Mouse (Mus musculus) limb, embryonic 13.5 days (tissue): Measurements from ENCODE around the gene Jakmip3. TPM values are rescaled to one million over a fixed set of nuclear protein-coding genes. Genes with fewer than 3 reads are reported as not detected.

Experiments
- ATAC-seq: fragments of 200-750 bp; cut with Nextera tagmentation; 2 replicates; pipeline ENCODE4 v1.8.0; 2017; ENCODE audit warnings: low read depth, moderate number of reproducible peaks, moderate TSS enrichment; ENCODE audit not compliant: low FRiP score
- H3K27ac ChIP-seq: fragments of 300-500 bp; sonication (generic); 2 replicates; pipeline ENCODE4 v1.5.1; 2015; ENCODE audit warnings: inconsistent platforms, mild to moderate bottlenecking, moderate library complexity
- H3K27me3 ChIP-seq: fragments of 300-500 bp; sonication (generic); 2 replicates; pipeline ENCODE4 v1.6.1; 2015; ENCODE audit warnings: mild to moderate bottlenecking, inconsistent platforms
- H3K36me3 ChIP-seq: fragments of 300-500 bp; sonication (generic); 2 replicates; pipeline ENCODE4 v1.6.1; 2015; ENCODE audit warnings: inconsistent platforms, mild to moderate bottlenecking, moderate library complexity
- H3K4me1 ChIP-seq: fragments of 300-500 bp; sonication (generic); 2 replicates; pipeline ENCODE4 v1.6.1; 2015; ENCODE audit warnings: inconsistent platforms
- H3K4me2 ChIP-seq: fragments of 300-500 bp; sonication (generic); replicated peaks from 2 replicates; pipeline ENCODE4 v1.6.1; 2015; ENCODE audit warnings: inconsistent platforms, mild to moderate bottlenecking, moderate library complexity
- H3K4me3 ChIP-seq: fragments of 300-500 bp; sonication (generic); 2 replicates; pipeline ENCODE4 v1.5.1; 2015; ENCODE audit warnings: moderate library complexity, mild to moderate bottlenecking, inconsistent platforms
- H3K9ac ChIP-seq: fragments of 300-500 bp; sonication (generic); 2 replicates; pipeline ENCODE4 v1.6.1; 2015; ENCODE audit warnings: mild to moderate bottlenecking, inconsistent platforms
- H3K9me3 ChIP-seq: fragments of 300-500 bp; sonication (generic); 2 replicates; pipeline ENCODE4 v1.6.1; 2016; ENCODE audit warnings: inconsistent platforms
- WGBS: fragments of 180-500 bp; shearing (Covaris S2); methylation state at CpG from one replicate; pipeline ENCODE4 v1.1.7; 2015; 5-methylcytosine and 5-hydroxymethylcytosine counted together
- polyA plus RNA-seq: library from polyadenylated mRNA; unstranded; fragments of >200 nt; fragmentation: Nextera tagmentation; extraction: Ambion mirVana; gene quantifications from 2 replicates; pipeline ENCODE4 v1.2.1, GENCODE M21; 2015

The Jakmip3 gene
- polyA plus RNA-seq, 1 experiment from 2014 or later, result 0.46 TPM

- Histone ChIP-seq H3K9me3 (no peaks in the 10 kb centered on the region), H3K27ac (no peak overlapping the region), H3K4me1 (peaks cover 19% of the 10 kb centered on the region), H3K9ac (no peak overlapping the region), H3K4me2 (no peak overlapping the region), H3K4me3 (no peak overlapping the region), H3K36me3 (peaks cover 43% of the 10 kb centered on the region), H3K27me3 (peaks cover 34% of the 10 kb centered on the region)
- WGBS, result 85% methylated on average over 12 of the region's 12 CpGs
- no peak for ATAC-seq
Observed at GRCm38 (mm10) chr7:139089892-139090874, 149.7 kb downstream of the Jakmip3 start.

- peaks cover 16% of the 10 kb centered on the region for H3K4me1 ChIP-seq
- H3K9me3 ChIP-seq, result no peaks in the 10 kb centered on the region
- no peak overlapping the region for H3K9ac ChIP-seq
- no peak overlapping the region for H3K4me3 ChIP-seq
- 84% methylated on average over 9 of the region's 9 CpGs for WGBS
- peaks cover 43% of the 10 kb centered on the region for H3K36me3 ChIP-seq
- ATAC-seq, result no peak
- peaks cover 19% of the 10 kb centered on the region for H3K27me3 ChIP-seq
- H3K4me2 ChIP-seq, result no peak overlapping the region
- no peak overlapping the region for H3K27ac ChIP-seq
Observed at GRCm38 (mm10) chr7:139091681-139092080, 151.2 kb downstream of the Jakmip3 start.

GRCm38 (mm10) chr7:139092676-139093075, 152.1 kb downstream of the Jakmip3 start:
- Histone ChIP-seq H3K9ac (no peak overlapping the region), H3K9me3 (no peaks in the 10 kb centered on the region), H3K27me3 (peaks cover 9% of the 10 kb centered on the region), H3K4me3 (no peak overlapping the region), H3K27ac (no peak overlapping the region), H3K4me1 (peaks cover 6% of the 10 kb centered on the region), H3K4me2 (no peak overlapping the region), H3K36me3 (peaks cover 46% of the 10 kb centered on the region)
- WGBS, result 95% methylated on average over 5 of the region's 5 CpGs
- ATAC-seq, result no peak

- H3K36me3 ChIP-seq, result peaks cover 50% of the 10 kb centered on the region
Observed at GRCm38 (mm10) chr7:139093124-139093523, 152.6 kb downstream of the Jakmip3 start.

GRCm38 (mm10) chr7:139093781-139094180, 153.3 kb downstream of the Jakmip3 start:
- Histone ChIP-seq H3K9ac (no peak overlapping the region), H3K9me3 (no peaks in the 10 kb centered on the region), H3K27me3 (peaks cover under 1% of the 10 kb centered on the region; the same call in 1 of the 2 replicates), H3K4me3 (no peak overlapping the region), H3K4me2 (no peak overlapping the region), H3K27ac (no peak overlapping the region), H3K4me1 (no peaks in the 10 kb centered on the region), H3K36me3 (peaks cover 50% of the 10 kb centered on the region)
- 77% methylated on average over 7 of the region's 7 CpGs for WGBS
- no peak for ATAC-seq

More at GRCm38 (mm10) chr7:139093124-139093523, 152.6 kb downstream of the Jakmip3 start:
- Histone ChIP-seq H3K9ac (no peak overlapping the region), H3K4me2 (no peak overlapping the region), H3K27ac (no peak overlapping the region), H3K9me3 (no peaks in the 10 kb centered on the region), H3K4me1 (0 out of 2 replicates have a peak, but pooled peaks cover 2% of the 10 kb centered on the region), H3K4me3 (no peak overlapping the region), H3K27me3 (peaks cover 5% of the 10 kb centered on the region)
- ATAC-seq, result no peak
- WGBS, result 80% methylated on average over 5 of the region's 5 CpGs

GRCm38 (mm10) chr7:139094761-139095160, 154.2 kb downstream of the Jakmip3 start:
- Histone ChIP-seq H3K27ac (no peak overlapping the region), H3K9ac (no peak overlapping the region), H3K9me3 (no peaks in the 10 kb centered on the region), H3K36me3 (peaks cover 49% of the 10 kb centered on the region), H3K4me2 (no peak overlapping the region), H3K4me1 (no peaks in the 10 kb centered on the region), H3K27me3 (no peaks in the 10 kb centered on the region), H3K4me3 (no peak overlapping the region)
- 82% methylated on average over 6 of the region's 6 CpGs for WGBS
- ATAC-seq, result no peak

- Histone ChIP-seq H3K9ac (no peak overlapping the region), H3K4me3 (no peak overlapping the region), H3K9me3 (no peaks in the 10 kb centered on the region), H3K36me3 (peaks cover 47% of the 10 kb centered on the region), H3K27ac (no peak overlapping the region), H3K4me1 (no peaks in the 10 kb centered on the region), H3K4me2 (no peak overlapping the region), H3K27me3 (no peaks in the 10 kb centered on the region)
- ATAC-seq, result no peak
- 91% methylated on average over 7 of the region's 7 CpGs for WGBS
Observed at GRCm38 (mm10) chr7:139095282-139095681, 154.8 kb downstream of the Jakmip3 start.

GRCm38 (mm10) chr7:139096399-139096798, 155.9 kb downstream of the Jakmip3 start:
- H3K27ac ChIP-seq, result no peak overlapping the region
- no peaks in the 10 kb centered on the region for H3K4me1 ChIP-seq
- no peak overlapping the region for H3K9ac ChIP-seq
- no peak for ATAC-seq
- 88% methylated on average over 6 of the region's 6 CpGs for WGBS
- H3K36me3 ChIP-seq, result peaks cover 38% of the 10 kb centered on the region
- no peaks in the 10 kb centered on the region for H3K27me3 ChIP-seq
- no peak overlapping the region for H3K4me3 ChIP-seq
- H3K4me2 ChIP-seq, result no peak overlapping the region
- H3K9me3 ChIP-seq, result no peaks in the 10 kb centered on the region

GRCm38 (mm10) chr7:139100531-139101095, 160.1 kb downstream of the Jakmip3 start:
- Histone ChIP-seq H3K27ac (no peak overlapping the region), H3K4me3 (no peak overlapping the region), H3K9me3 (no peaks in the 10 kb centered on the region), H3K4me2 (no peak overlapping the region), H3K4me1 (no peaks in the 10 kb centered on the region), H3K27me3 (no peaks in the 10 kb centered on the region), H3K36me3 (peaks cover 13% of the 10 kb centered on the region; the same call in 1 of the 2 replicates), H3K9ac (no peak overlapping the region)
- WGBS, result 72% methylated on average over 12 of the region's 12 CpGs
- ATAC-seq, result no peak

GRCm38 (mm10) chr7:139101286-139101804, 160.8 kb downstream of the Jakmip3 start:
- Histone ChIP-seq H3K27me3 (no peaks in the 10 kb centered on the region), H3K9me3 (no peaks in the 10 kb centered on the region), H3K4me3 (no peak overlapping the region), H3K4me1 (no peaks in the 10 kb centered on the region), H3K9ac (no peak overlapping the region), H3K4me2 (no peak overlapping the region), H3K36me3 (peaks cover 13% of the 10 kb centered on the region; the same call in 1 of the 2 replicates), H3K27ac (no peak overlapping the region)
- ATAC-seq, result no peak
- WGBS, result 71% methylated on average over 10 of the region's 10 CpGs

GRCm38 (mm10) chr7:139101826-139102225, 161.3 kb downstream of the Jakmip3 start:
- peaks cover 13% of the 10 kb centered on the region; the same call in 1 of the 2 replicates for H3K36me3 ChIP-seq
- H3K4me3 ChIP-seq, result no peak overlapping the region
- H3K4me1 ChIP-seq, result no peaks in the 10 kb centered on the region
- H3K9me3 ChIP-seq, result no peaks in the 10 kb centered on the region
- H3K4me2 ChIP-seq, result no peak overlapping the region
- H3K27me3 ChIP-seq, result no peaks in the 10 kb centered on the region
- H3K9ac ChIP-seq, result no peak overlapping the region
- 77% methylated on average over 3 of the region's 3 CpGs for WGBS
- ATAC-seq, result no peak
- H3K27ac ChIP-seq, result no peak overlapping the region

GRCm38 (mm10) chr7:139103960-139104381, 163.4 kb downstream of the Jakmip3 start:
- H3K4me3 ChIP-seq, result no peak overlapping the region
- 0 out of 2 replicates have a peak, but pooled peaks cover 4% of the 10 kb centered on the region for H3K4me1 ChIP-seq
- H3K4me2 ChIP-seq, result no peak overlapping the region
- WGBS, result 63% methylated on average over 10 of the region's 10 CpGs
- ATAC-seq, result no peak
- no peak overlapping the region for H3K9ac ChIP-seq
- no peaks in the 10 kb centered on the region for H3K27me3 ChIP-seq
- peaks cover 5% of the 10 kb centered on the region; the same call in 1 of the 2 replicates for H3K36me3 ChIP-seq
- H3K27ac ChIP-seq, result no peak overlapping the region
- no peaks in the 10 kb centered on the region for H3K9me3 ChIP-seq
